Comparison of ENCODE assay signal across 8 mouse cellular contexts in the genomic region with DNA sequence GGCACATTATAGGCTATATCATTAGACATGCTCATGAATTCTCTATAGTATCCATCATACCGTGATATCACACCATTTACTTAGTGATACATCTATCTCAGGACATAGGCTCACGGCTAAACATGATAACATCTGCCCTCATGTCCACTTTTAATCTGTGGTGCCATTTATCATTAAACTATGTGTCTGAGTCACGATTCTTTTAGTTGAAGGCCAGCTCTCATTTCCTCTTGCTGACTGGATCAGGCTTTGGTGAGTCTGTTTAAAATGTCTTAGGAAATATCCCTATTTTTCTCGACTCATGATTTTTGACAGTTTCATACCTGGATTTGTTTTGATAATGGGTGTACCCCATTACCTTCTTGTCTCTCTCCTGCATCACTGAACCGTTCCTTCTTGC. TPM values are rescaled to one million over a fixed set of nuclear protein-coding genes. Genes with fewer than 3 reads are reported as not detected.
DNase-seq lines count a peak whose midpoint lies in the region; ATAC-seq and TF ChIP-seq lines count a peak whose summit lies in the region.

Gene Hcfc2 (plus strand): TSS at position 205 of the 400 bp plus-strand sequence.

- H3K4me3 ChIP-seq in kidney, postnatal 0 days (replicated peaks; ENCODE audit: low read depth, low read length), result no peak within 1 kb of the TSS
- no peak within 1 kb of the TSS for H3K4me3 ChIP-seq in heart, embryonic 10.5 days
- no peak within 1 kb of the TSS for H3K4me3 ChIP-seq in midbrain, postnatal 0 days (ENCODE audit: low read depth, low read length)

- no peak for ATAC-seq in kidney, postnatal 0 days (replicated peaks; ENCODE audit: low FRiP score, low read depth)
- no peak for ATAC-seq in midbrain, postnatal 0 days (ENCODE audit: low FRiP score)

- no peaks in the 10 kb centered on the region for H3K27me3 ChIP-seq in kidney, postnatal 0 days (ENCODE audit: insufficient read depth, low read length)
- no peaks in the 10 kb centered on the region for H3K27me3 ChIP-seq in heart, embryonic 10.5 days (ENCODE audit: insufficient read depth, poor library complexity, severe bottlenecking)
- H3K27me3 ChIP-seq in midbrain, postnatal 0 days (ENCODE audit: insufficient read depth, low read length), result no peaks in the 10 kb centered on the region

- TF ChIP-seq POLR2A in brain, embryonic 14.5 days (IDR thresholded peaks at IDR 0.05; ENCODE audit: borderline replicate concordance, extremely low read depth, insufficient read depth, insufficient read length, poor library complexity, severe bottlenecking), result no peak

- no peaks in the 10 kb centered on the region for H3K9me3 ChIP-seq in kidney, postnatal 0 days (replicated peaks; ENCODE audit: low read length)
- H3K9me3 ChIP-seq in heart, embryonic 10.5 days, result no peaks in the 10 kb centered on the region
- no peaks in the 10 kb centered on the region for H3K9me3 ChIP-seq in midbrain, postnatal 0 days (ENCODE audit: low read length)

- H3K4me2 ChIP-seq in kidney, postnatal 0 days (ENCODE audit: low read length), result no peak within 1 kb of the TSS
- no peak within 1 kb of the TSS for H3K4me2 ChIP-seq in midbrain, postnatal 0 days (ENCODE audit: low read depth, low read length, poor library complexity, severe bottlenecking)

- 66% methylated on average over 5 of the region's 5 CpGs for WGBS in kidney, postnatal 0 days
- WGBS in heart, embryonic 10.5 days, result 68% methylated on average over 5 of the region's 5 CpGs
- 83% methylated on average over 5 of the region's 5 CpGs for WGBS in midbrain, postnatal 0 days

- H3K27ac ChIP-seq in kidney, postnatal 0 days, result no peak within 1 kb of the TSS
- H3K27ac ChIP-seq in heart, embryonic 10.5 days, result no peak within 1 kb of the TSS
- H3K27ac ChIP-seq in midbrain, postnatal 0 days (ENCODE audit: low read depth, low read length), result no peak within 1 kb of the TSS

- TF ChIP-seq CTCF in kidney, postnatal 0 days (IDR thresholded peaks at IDR 0.05; ENCODE audit: low read depth), result no peak
- TF ChIP-seq CTCF in brain, embryonic 14.5 days (IDR thresholded peaks at IDR 0.05; ENCODE audit: borderline replicate concordance, extremely low read depth, insufficient read depth, insufficient read length), result no peak
- TF ChIP-seq CTCF in midbrain, postnatal 0 days (IDR thresholded peaks at IDR 0.05), result no peak

- H3K36me3 ChIP-seq in kidney, postnatal 0 days (ENCODE audit: insufficient read depth, low read length), result no peaks in the 10 kb centered on the region
- H3K36me3 ChIP-seq in heart, embryonic 10.5 days, result no peaks in the 10 kb centered on the region
- no peaks in the 10 kb centered on the region for H3K36me3 ChIP-seq in midbrain, postnatal 0 days (ENCODE audit: insufficient read depth, low read length)

- no peak for DNase-seq in kidney, postnatal 0 days (ENCODE audit: low spot score)
- no peak for DNase-seq in kidney, postnatal 36 days
- DNase-seq in brain, embryonic 14.5 days (ENCODE audit: low read depth), result no peak
- no peak for DNase-seq in heart, embryonic 10.5 days (ENCODE audit: low spot score)
- no peak for DNase-seq in layer of hippocampus, postnatal 36 days
- no peak for DNase-seq in midbrain, postnatal 0 days (ENCODE audit: low spot score)
- DNase-seq in urinary bladder, postnatal 25 days (ENCODE audit: low spot score), result no peak
- DNase-seq in spleen, postnatal 4 days (ENCODE audit: low spot score in 2 of 2), result no peak

- no peak within 1 kb of the TSS for H3K9ac ChIP-seq in kidney, postnatal 0 days (ENCODE audit: low read depth, low read length)
- no peak within 1 kb of the TSS for H3K9ac ChIP-seq in midbrain, postnatal 0 days (replicated peaks; ENCODE audit: low read length, poor library complexity, severe bottlenecking)

- no peaks in the 10 kb centered on the region for H3K4me1 ChIP-seq in kidney, postnatal 0 days (replicated peaks; ENCODE audit: insufficient read depth, low read length)
- H3K4me1 ChIP-seq in heart, embryonic 10.5 days, result peaks cover 11% of the 10 kb centered on the region
- peaks cover 4% of the 10 kb centered on the region; the same call in 1 of the 2 replicates for H3K4me1 ChIP-seq in midbrain, postnatal 0 days (ENCODE audit: insufficient read depth, low read length)

RNA-seq across cellular contexts. Expression of gene Hcfc2, which starts in this region (rescaled TPM):
- polyA plus RNA-seq in kidney, postnatal 0 days (2015; fragmentation: Nextera tagmentation; extraction: Ambion mirVana), result 24.5 and 26.4 TPM in 2 replicates
- 28.5 and 31.8 TPM in 2 replicates for polyA plus RNA-seq in brain, embryonic 14.5 days (2012; rRNA removed)
- 37.7 and 44.3 TPM in 2 replicates for polyA plus RNA-seq in heart, embryonic 10.5 days (2016; fragmentation: Nextera tagmentation; extraction: Ambion mirVana)
- 10 to 100 TPM; 53.6 to 58.1 TPM for total RNA-seq in layer of hippocampus, postnatal 36 days (2021)
- total RNA-seq in midbrain, postnatal 0 days (2014; rRNA removed), result 26.9 and 27.2 TPM in 2 replicates
- polyA plus RNA-seq in midbrain, postnatal 0 days (2015; fragmentation: Nextera tagmentation; extraction: Ambion mirVana), result 27.0 and 28.4 TPM in 2 replicates
